Comparison of ENCODE assay signal across 15 mouse cellular contexts in the genomic region with DNA sequence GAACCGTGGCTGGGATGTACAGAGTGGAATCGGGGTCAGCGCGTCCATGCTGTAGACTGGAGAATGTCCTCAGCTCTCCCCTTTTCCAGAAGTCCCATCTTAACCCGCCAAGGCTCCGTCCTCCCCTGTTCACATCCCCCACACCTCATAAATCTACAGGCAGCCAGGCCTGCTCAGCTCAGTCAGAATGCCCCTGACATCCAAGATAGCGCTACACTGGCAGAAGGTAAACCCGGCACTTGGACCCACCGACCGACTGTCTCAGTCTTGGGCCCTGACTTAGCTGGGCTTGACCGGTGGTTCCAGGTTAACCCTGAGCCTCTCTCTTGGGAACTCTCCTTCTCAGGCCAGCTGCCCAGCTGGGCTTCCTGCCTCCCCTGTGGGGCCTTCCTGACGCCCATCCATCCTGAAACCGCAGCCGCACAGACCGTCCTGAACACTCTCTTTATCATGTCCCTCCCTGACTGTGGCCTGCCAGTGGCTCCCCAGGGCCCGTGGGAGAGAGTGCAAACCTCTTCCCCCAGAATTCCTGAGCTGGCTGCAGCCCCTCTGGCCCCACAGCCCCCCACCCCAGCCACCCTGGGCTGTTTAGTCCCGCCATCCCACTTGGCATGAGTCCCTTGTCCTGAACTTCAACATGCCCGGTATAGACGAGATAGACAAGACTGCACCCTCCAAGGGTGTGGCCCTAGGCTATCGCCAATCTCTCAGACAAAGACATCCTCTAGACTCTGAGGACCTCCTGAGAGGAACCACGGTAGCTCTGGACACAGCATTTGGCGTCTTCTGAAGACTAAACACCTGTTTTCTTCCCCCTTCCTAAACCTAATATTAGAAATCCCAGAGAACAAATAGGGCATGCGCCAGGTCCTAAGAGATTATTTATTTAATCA. TPM values are rescaled to one million over a fixed set of nuclear protein-coding genes. Genes with fewer than 3 reads are reported as not detected.
A peak's percentile ranks its signal among the peaks of the same experiment; 100 is the strongest.
DNase-seq lines count a peak whose midpoint lies in the region; ATAC-seq and TF ChIP-seq lines count a peak whose summit lies in the region.
"Had no signal": no experiment of that assay in that cellular context is flagged by ENCODE, and none has a peak within 500 bp of the region (broad histone marks: within the 10 kb centered on the region; RNA-seq: fewer than 3 reads in every experiment).

No protein-coding gene starts in this region.

- TF ChIP-seq CTCF in MEL (IDR thresholded peaks at IDR 0.05 in 2 of 3, conservative IDR thresholded peaks at IDR 0.05 in 1 of 3; ENCODE audit: control insufficient read depth in 1 of 3, insufficient read depth in 1 of 3, low read depth in 2 of 3, low read length in 3 of 3, poor library complexity in 1 of 3, severe bottlenecking in 1 of 3), result no peak

- TF ChIP-seq POLR2A in MEL (IDR thresholded peaks at IDR 0.05; ENCODE audit: control insufficient read depth in 1 of 2, insufficient read depth in 1 of 2, low read depth in 1 of 2, low read length in 2 of 2, poor library complexity in 1 of 2), result no peak

- H3K9ac ChIP-seq in heart, embryonic 13.5 days, result 0 out of 2 replicates have a peak overlapping the region, but pooled peaks have one; percentile 3
- no peak overlapping the region for H3K9ac ChIP-seq in liver, embryonic 12.5 days
- no peak overlapping the region for H3K9ac ChIP-seq in MEL (ENCODE audit: control insufficient read depth, low read depth, low read length, poor library complexity, severe bottlenecking)

- no peak overlapping the region for H3K27ac ChIP-seq in heart, embryonic 13.5 days (replicated peaks)
- H3K27ac ChIP-seq in liver, embryonic 12.5 days, result no peak overlapping the region
- H3K27ac ChIP-seq in MEL (ENCODE audit: control insufficient read depth, low read depth, low read length), result no peak overlapping the region
- H3K27ac ChIP-seq in limb, embryonic 10.5 days, result 0 out of 2 replicates have a peak overlapping the region, but pooled peaks have one; percentile 2
- H3K27ac ChIP-seq: stomach, postnatal 0 days had no signal

- 0 out of 4 replicates have a peak, but pooled peaks of 1 of the 2 experiments have one; percentile 25 for TF ChIP-seq EP300 in MEL (IDR thresholded peaks at IDR 0.05; ENCODE audit: low read depth in 1 of 2, low read length in 2 of 2)

- H3K4me1 ChIP-seq in heart, embryonic 13.5 days, result peaks cover 56% of the 10 kb centered on the region
- H3K4me1 ChIP-seq in liver, embryonic 12.5 days, result peaks cover 25% of the 10 kb centered on the region
- peaks cover 0 to 5% of the 10 kb centered on the region in 2 experiments; a peak in 2 of 4 replicates for H3K4me1 ChIP-seq in MEL (ENCODE audit: control insufficient read depth in 1 of 2, insufficient read depth in 2 of 2, low read length in 2 of 2)
- H3K4me1 ChIP-seq in limb, embryonic 10.5 days, result peaks cover 81% of the 10 kb centered on the region

- no peak overlapping the region for H3K4me3 ChIP-seq in heart, embryonic 13.5 days
- no peak overlapping the region for H3K4me3 ChIP-seq in liver, embryonic 12.5 days
- H3K4me3 ChIP-seq in MEL (ENCODE audit: control insufficient read depth in 1 of 2, insufficient read depth in 1 of 2, low read depth in 2 of 2, low read length in 2 of 2), result no peak overlapping the region
- no peak overlapping the region for H3K4me3 ChIP-seq in limb, embryonic 10.5 days

- no peak for ATAC-seq in heart, embryonic 13.5 days (ENCODE audit: extremely low read depth, insufficient number of reproducible peaks, low FRiP score, low TSS enrichment)
- no peak for ATAC-seq in liver, embryonic 12.5 days
- ATAC-seq: activated CD4-positive, CD25-positive, alpha-beta regulatory T cell, adult 4 months had no signal

- no peaks in the 10 kb centered on the region for H3K9me3 ChIP-seq in heart, embryonic 13.5 days
- no peaks in the 10 kb centered on the region for H3K9me3 ChIP-seq in liver, embryonic 12.5 days (replicated peaks)
- H3K9me3 ChIP-seq in MEL (replicated peaks; ENCODE audit: insufficient read depth, low read length), result no peaks in the 10 kb centered on the region
- no peaks in the 10 kb centered on the region for H3K9me3 ChIP-seq in limb, embryonic 10.5 days (replicated peaks)

- no peak for DNase-seq in heart, postnatal 14 days
- DNase-seq in liver (peak; percentile 18), MEL (ENCODE audit: low read depth, low spot score) (peak; percentile 42), MN1 (ENCODE audit: low spot score) (no peak)
- DNase-seq in limb, embryonic 10.5 days (ENCODE audit: low spot score), result peak; percentile 55
- DNase-seq in spleen, adult 18-20 months, result no peak
- DNase-seq: cerebellum, adult 11 months; kidney, adult 8-10 months; layer of hippocampus, adult 9-11 months; lung, adult 18-20 months; thymus, postnatal 36 days had no signal

- H3K79me2 ChIP-seq in MEL (ENCODE audit: control insufficient read depth, insufficient read depth, low read length, poor library complexity), result no peaks in the 10 kb centered on the region

- no peak overlapping the region for H3K4me2 ChIP-seq in heart, embryonic 13.5 days
- no peak overlapping the region for H3K4me2 ChIP-seq in liver, embryonic 12.5 days

- peaks cover 26% of the 10 kb centered on the region for H3K27me3 ChIP-seq in heart, embryonic 13.5 days (replicated peaks)
- H3K27me3 ChIP-seq in liver, embryonic 12.5 days (replicated peaks), result peaks cover 20% of the 10 kb centered on the region
- H3K27me3 ChIP-seq in MEL (ENCODE audit: control insufficient read depth in 1 of 2, insufficient read depth in 2 of 2, low read length in 2 of 2), result no peaks in the 10 kb centered on the region; a peak in 1 of 4 replicates
- peaks cover 12% of the 10 kb centered on the region; the same call in 1 of the 2 replicates for H3K27me3 ChIP-seq in limb, embryonic 10.5 days (ENCODE audit: low read depth, poor library complexity, severe bottlenecking)

- intact Hi-C loops in heart, postnatal 14 days (cut with DNase I), result no loop called here

- WGBS in heart, embryonic 13.5 days, result 39% methylated on average over 23 of the region's 23 CpGs
- WGBS in liver, embryonic 12.5 days (ENCODE audit: insufficient replicate concordance), result 28% methylated on average over 23 of the region's 23 CpGs
- WGBS in limb, embryonic 10.5 days, result 42% methylated on average over 23 of the region's 23 CpGs

- no peaks in the 10 kb centered on the region for H3K36me3 ChIP-seq in heart, embryonic 13.5 days
- H3K36me3 ChIP-seq in liver, embryonic 12.5 days, result no peaks in the 10 kb centered on the region
- H3K36me3 ChIP-seq in MEL (ENCODE audit: control insufficient read depth in 1 of 2, insufficient read depth in 2 of 2, low read length in 2 of 2), result no peaks in the 10 kb centered on the region
- H3K36me3 ChIP-seq in limb, embryonic 10.5 days, result no peaks in the 10 kb centered on the region

- no peak for TF ChIP-seq RAD21 in MEL (IDR thresholded peaks at IDR 0.05; ENCODE audit: low read depth, low read length)

TF ChIP-seq in MEL, 35 proteins besides CTCF, POLR2A, EP300 and RAD21:
- TF ChIP-seq POLR2AphosphoS2 (IDR thresholded peaks at IDR 0.05; ENCODE audit: low read length), result no peak
TF ChIP-seq in MEL: peak in this region for 0.

RNA-seq across cellular contexts. Expression of a gene that starts 37.9 kb away (rescaled TPM):
- polyA plus RNA-seq in heart, embryonic 13.5 days (2015; fragmentation: Nextera tagmentation; extraction: Ambion mirVana), result 1.2 and 1.3 TPM in 2 replicates
- 1 to 10 TPM in 1 of 2 experiments, under 1 TPM in 1; 0.81 to 1.1 TPM for total RNA-seq in heart, postnatal 14 days (2021)
- polyA plus RNA-seq in liver, embryonic 12.5 days (2016; fragmentation: Nextera tagmentation; extraction: Ambion mirVana), result 1.4 and 1.7 TPM in 2 replicates
- 1.5 and 1.9 TPM in 2 replicates for total RNA-seq in MEL (2012; rRNA removed)
- polyA plus RNA-seq in MEL (2012; ENCODE audit: insufficient read depth in 1 of 2, insufficient read length in 2 of 2, low read depth in 1 of 2, low replicate concordance in 2 of 2, missing spikeins in 1 of 2), result 1 to 10 TPM in 1 of 2 experiments, not detected in 1; 4.1 TPM
- polyA plus RNA-seq in limb, embryonic 10.5 days (2016; fragmentation: Nextera tagmentation; extraction: Ambion mirVana), result 9.6 and 10.8 TPM in 2 replicates
- polyA plus RNA-seq: activated CD4-positive, CD25-positive, alpha-beta regulatory T cell, adult 4 months had no signal

Comparison
In these comparisons a context has a peak if more than half of its experiments do, and no peak if none do; other contexts are left out.
1. DNase-seq: peak in liver (single experiment), MEL (single experiment) and limb, embryonic 10.5 days (single experiment); none in heart, postnatal 14 days (0 of 2), spleen, adult 18-20 months (0 of 2) and MN1 (single experiment).